In the genomic region with DNA sequence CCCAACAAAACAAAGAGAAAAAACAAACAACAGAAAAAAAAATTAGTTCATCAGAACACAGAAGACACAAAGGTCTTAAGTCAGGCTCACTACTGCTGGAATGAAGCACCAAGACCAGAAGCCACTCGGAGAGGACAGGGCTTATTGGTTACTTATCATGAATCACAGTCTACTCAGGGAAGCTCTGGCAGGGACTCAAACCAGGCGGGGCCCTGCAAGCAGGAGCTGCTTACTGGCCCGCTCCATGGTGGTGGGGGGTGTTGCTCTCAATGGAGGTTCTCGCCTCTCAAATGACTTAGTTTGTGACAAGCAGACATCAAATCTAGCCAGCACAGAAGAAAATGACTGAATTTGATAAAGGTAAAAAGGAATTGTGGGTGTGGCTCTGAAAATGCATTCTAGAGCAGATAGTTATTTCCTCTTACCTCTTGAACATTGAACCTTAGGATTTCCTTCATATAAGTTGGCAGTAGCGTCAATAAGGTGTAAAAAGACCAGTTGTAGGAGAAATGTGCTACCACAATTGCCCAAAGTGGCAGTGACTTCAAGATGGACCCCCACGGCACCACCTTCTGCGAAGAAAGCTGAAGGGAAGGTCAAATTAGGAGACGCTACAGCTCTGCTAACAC, we compare ENCODE assay signal across 13 mouse cellular contexts. TPM values are rescaled to one million over a fixed set of nuclear protein-coding genes. Genes with fewer than 3 reads are reported as not detected.
DNase-seq lines count a peak whose midpoint lies in the region; ATAC-seq and TF ChIP-seq lines count a peak whose summit lies in the region.
"Had no signal": no experiment of that assay in that cellular context is flagged by ENCODE, and none has a peak within 500 bp of the region (broad histone marks: within the 10 kb centered on the region; RNA-seq: fewer than 3 reads in every experiment).

No protein-coding gene starts in this region.

- H3K4me3 ChIP-seq in kidney, adult 2 months (ENCODE audit: insufficient read depth, low read depth, low read length), result no peak overlapping the region
- no peak overlapping the region for H3K4me3 ChIP-seq in liver, embryonic 14.5 days (ENCODE audit: insufficient read depth in 1 of 2, low read depth in 2 of 2, low read length in 2 of 2)
- no peak overlapping the region for H3K4me3 ChIP-seq in heart, embryonic 11.5 days (ENCODE audit: low read depth, low read length)
- H3K4me3 ChIP-seq: limb, embryonic 13.5 days; megakaryocyte, embryonic 14.5 days had no signal

- WGBS in kidney, adult 2 months, result 63% methylated on average over 8 of the region's 8 CpGs
- 50% methylated on average over 8 of the region's 8 CpGs for WGBS in liver, embryonic 14.5 days (ENCODE audit: insufficient replicate concordance)
- WGBS in heart, embryonic 11.5 days (ENCODE audit: insufficient replicate concordance), result 70% methylated on average over 8 of the region's 8 CpGs

- TF ChIP-seq POLR2A in kidney, adult 2 months (IDR thresholded peaks at IDR 0.05; ENCODE audit: low read depth, low read length), result no peak

- DNase-seq in cerebellum, postnatal 10 days, result peak; percentile 20 to 31
- peak; percentile 17 for DNase-seq in Muller cell, postnatal 12 days (ENCODE audit: inconsistent ontology term)
- peak; percentile 87 for DNase-seq in kidney, adult 2 months
- DNase-seq in liver, embryonic 14.5 days (ENCODE audit: low read depth in 3 of 3, low spot score in 3 of 3), result peak in 1 of 3 experiments; percentile 24
- DNase-seq in thymus, postnatal 0 days (ENCODE audit: low spot score), result no peak
- no peak for DNase-seq in spleen, postnatal 4 days (ENCODE audit: low spot score in 2 of 2)
- DNase-seq: cerebellum, adult 18-20 months; gastrocnemius, postnatal 36 days had no signal

- ATAC-seq in cerebellum, adult (ENCODE audit: insufficient number of reproducible peaks, low FRiP score, low TSS enrichment), result no peak
- peak; percentile 48; the same call in 1 of the 2 replicates for ATAC-seq in liver, embryonic 14.5 days (ENCODE audit: insufficient read depth)
- ATAC-seq in heart, embryonic 11.5 days (replicated peaks; ENCODE audit: insufficient number of reproducible peaks, low FRiP score, low TSS enrichment), result no peak
- ATAC-seq: activated CD4-positive, CD25-positive, alpha-beta regulatory T cell, adult 4 months had no signal

- TF ChIP-seq EP300 in liver, embryonic 14.5 days (IDR thresholded peaks at IDR 0.05; ENCODE audit: low read depth), result no peak

- no peaks in the 10 kb centered on the region for H3K36me3 ChIP-seq in kidney, adult 2 months (ENCODE audit: control insufficient read depth, insufficient read depth, low read length)
- H3K36me3 ChIP-seq in liver, embryonic 14.5 days (replicated peaks; ENCODE audit: control insufficient read depth, insufficient read depth, low read depth), result no peaks in the 10 kb centered on the region
- H3K36me3 ChIP-seq in heart, embryonic 11.5 days (ENCODE audit: control insufficient read depth, insufficient read depth, low read length), result no peaks in the 10 kb centered on the region

- peak overlapping the region; percentile 92 for H3K27ac ChIP-seq in kidney, adult 2 months (ENCODE audit: insufficient read depth, low read depth, low read length)
- H3K27ac ChIP-seq in liver, embryonic 14.5 days, result no peak overlapping the region
- no peak overlapping the region for H3K27ac ChIP-seq in heart, embryonic 11.5 days (ENCODE audit: low read depth, low read length)
- H3K27ac ChIP-seq: limb, embryonic 13.5 days had no signal

- no peak for TF ChIP-seq CTCF in kidney, adult 2 months (conservative IDR thresholded peaks at IDR 0.05; ENCODE audit: insufficient read depth, insufficient read length, low read depth, low read length)
- no peak for TF ChIP-seq CTCF in liver, embryonic 14.5 days (IDR thresholded peaks at IDR 0.05; ENCODE audit: low read depth)

- no peak overlapping the region for H3K4me2 ChIP-seq in liver, embryonic 14.5 days (ENCODE audit: low read depth)
- H3K4me2 ChIP-seq in heart, embryonic 11.5 days, result no peak overlapping the region
- H3K4me2 ChIP-seq: limb, embryonic 13.5 days had no signal

- H3K9ac ChIP-seq in liver, embryonic 14.5 days (replicated peaks), result no peak overlapping the region
- H3K9ac ChIP-seq in heart, embryonic 11.5 days (ENCODE audit: low read depth, low read length), result no peak overlapping the region
- H3K9ac ChIP-seq: limb, embryonic 13.5 days had no signal

- no peaks in the 10 kb centered on the region for H3K9me3 ChIP-seq in liver, embryonic 14.5 days (ENCODE audit: control insufficient read depth, low read length)
- H3K9me3 ChIP-seq in heart, embryonic 11.5 days (replicated peaks; ENCODE audit: control insufficient read depth, low read length), result no peaks in the 10 kb centered on the region
- H3K9me3 ChIP-seq: limb, embryonic 13.5 days; megakaryocyte, embryonic 14.5 days had no signal

- H3K27me3 ChIP-seq in kidney, adult 2 months (replicated peaks; ENCODE audit: control insufficient read depth, insufficient read depth, low read length), result no peaks in the 10 kb centered on the region
- H3K27me3 ChIP-seq in liver, embryonic 14.5 days (ENCODE audit: control insufficient read depth, insufficient read depth, low read length), result no peaks in the 10 kb centered on the region
- no peaks in the 10 kb centered on the region for H3K27me3 ChIP-seq in heart, embryonic 11.5 days (ENCODE audit: control insufficient read depth, insufficient read depth, low read length)
- H3K27me3 ChIP-seq: limb, embryonic 13.5 days; megakaryocyte, embryonic 14.5 days had no signal

- H3K4me1 ChIP-seq in kidney, adult 2 months (ENCODE audit: control insufficient read depth, insufficient read depth, low read length), result peaks cover 13% of the 10 kb centered on the region; the same call in 1 of the 2 replicates
- peaks cover 6 to 12% of the 10 kb centered on the region in 2 experiments; a peak in 2 of 4 replicates for H3K4me1 ChIP-seq in liver, embryonic 14.5 days (replicated peaks; ENCODE audit: control insufficient read depth in 2 of 2, insufficient read depth in 2 of 2, low read length in 1 of 2)
- no peaks in the 10 kb centered on the region for H3K4me1 ChIP-seq in heart, embryonic 11.5 days (ENCODE audit: control insufficient read depth, insufficient read depth, low read length)
- H3K4me1 ChIP-seq: limb, embryonic 13.5 days had no signal

RNA-seq across cellular contexts. Expression of gene Slc17a5, which starts 29.1 kb away (rescaled TPM):
- 36.7 and 37.2 TPM in 2 replicates for polyA plus RNA-seq in kidney, adult 2 months (2012; rRNA removed)
- 1.7 and 2.4 TPM in 2 replicates for polyA plus RNA-seq in liver, embryonic 14.5 days (2012; rRNA removed)
- polyA plus RNA-seq in liver, embryonic 14.5 days (2014; fragmentation: Nextera tagmentation; extraction: Ambion mirVana), result 3.2 and 3.8 TPM in 2 replicates
- 12.1 and 14.1 TPM in 2 replicates for polyA plus RNA-seq in thymus, postnatal 0 days (2015; fragmentation: Nextera tagmentation; extraction: Ambion mirVana)
- 7.4 and 7.7 TPM in 2 replicates for polyA plus RNA-seq in heart, embryonic 11.5 days (2014; fragmentation: Nextera tagmentation; extraction: Ambion mirVana)

RNA-seq across cellular contexts. Expression of gene Cd109, which starts 56.6 kb away (rescaled TPM):
- 0.30 and 0.33 TPM in 2 replicates for polyA plus RNA-seq in kidney, adult 2 months (2012; rRNA removed)
- 0.05 and 0.07 TPM in 2 replicates for polyA plus RNA-seq in liver, embryonic 14.5 days (2012; rRNA removed)
- polyA plus RNA-seq in liver, embryonic 14.5 days (2014; fragmentation: Nextera tagmentation; extraction: Ambion mirVana), result 0.03 and 0.06 TPM in 2 replicates
- 0.42 and 0.69 TPM in 2 replicates for polyA plus RNA-seq in thymus, postnatal 0 days (2015; fragmentation: Nextera tagmentation; extraction: Ambion mirVana)
- 1.7 TPM in 2 replicates for polyA plus RNA-seq in heart, embryonic 11.5 days (2014; fragmentation: Nextera tagmentation; extraction: Ambion mirVana)

Comparison
In these comparisons a context has a peak if more than half of its experiments do, and no peak if none do; other contexts are left out.
1. DNase-seq: peak in cerebellum, postnatal 10 days (2 of 2), Muller cell, postnatal 12 days (single experiment) and kidney, adult 2 months (single experiment); none in thymus, postnatal 0 days (single experiment) and spleen, postnatal 4 days (0 of 2).